Mouse (Mus musculus) layer of hippocampus, adult 8-10 months (tissue): Measurements from ENCODE around the gene Ptafr. TPM values are rescaled to one million over a fixed set of nuclear protein-coding genes. Genes with fewer than 3 reads are reported as not detected.

Experiments
- DNase-seq, 2 experiments: peaks; one replicate each; pipeline ENCODE4 v3.0.0; 2022; ENCODE audit warnings: low spot score in 2 of 2
- total RNA-seq, 4 experiments: library from RNA; stranded (reverse); gene quantifications; 2 replicates each; pipeline ENCODE4 v1.2.4; 2022

The Ptafr gene
- 1 to 10 TPM; 1.1 to 3.8 (median 2.5) TPM for total RNA-seq

DNA sequence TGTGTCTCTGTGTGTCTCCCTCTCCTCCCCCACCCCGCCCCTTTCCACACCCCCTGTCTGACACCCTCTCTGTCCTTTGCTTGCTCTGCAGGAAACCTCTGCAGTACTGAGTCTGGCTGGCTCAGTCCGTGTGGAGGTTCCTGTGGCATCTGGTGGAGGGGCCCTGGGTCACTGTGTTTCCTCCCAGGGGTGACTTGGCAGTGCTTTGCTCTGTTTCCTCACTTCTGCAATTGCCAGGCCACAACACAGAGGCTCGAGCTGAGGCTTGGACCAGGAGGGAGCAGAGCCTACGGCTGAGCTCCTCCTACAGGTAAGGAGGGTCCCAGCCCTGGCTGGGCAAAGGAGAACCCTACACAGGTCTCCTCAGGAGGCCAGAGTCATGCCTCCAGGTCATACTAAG, at the start of gene Ptafr:
TSS of gene Ptafr (plus strand) at position 103 of the 400 bp plus-strand sequence.
- DNase-seq = no peak

DNA sequence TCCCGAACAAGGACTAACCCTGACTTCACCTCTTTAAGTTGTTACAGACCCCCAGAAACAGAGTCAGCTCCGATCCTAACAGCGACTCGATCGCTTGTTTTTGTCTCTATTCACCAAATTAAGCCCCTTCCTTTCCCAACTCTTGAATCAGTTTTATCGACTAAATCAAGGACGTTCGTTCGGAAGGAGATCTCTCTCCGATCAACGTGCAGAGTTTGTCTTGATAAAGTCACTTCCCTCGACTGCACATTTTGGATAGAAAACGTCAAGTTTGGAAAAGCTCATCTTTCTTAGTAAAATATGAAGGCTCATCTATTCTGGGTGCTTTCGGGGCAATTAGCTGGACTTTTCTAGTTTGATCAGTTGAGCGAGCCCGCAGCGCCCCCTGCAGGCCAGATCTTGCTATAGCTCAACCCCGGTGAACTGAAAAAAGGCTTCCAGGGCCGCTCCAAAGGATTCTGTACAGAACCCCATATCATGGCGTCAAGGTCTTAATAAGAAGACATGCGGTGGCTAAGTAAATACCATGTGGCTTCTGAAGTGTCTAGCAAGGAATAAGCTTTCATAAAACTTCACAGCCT, 49.2 kb upstream of the Ptafr start:
- DNase-seq = peak; percentile 56 to 85

DNA sequence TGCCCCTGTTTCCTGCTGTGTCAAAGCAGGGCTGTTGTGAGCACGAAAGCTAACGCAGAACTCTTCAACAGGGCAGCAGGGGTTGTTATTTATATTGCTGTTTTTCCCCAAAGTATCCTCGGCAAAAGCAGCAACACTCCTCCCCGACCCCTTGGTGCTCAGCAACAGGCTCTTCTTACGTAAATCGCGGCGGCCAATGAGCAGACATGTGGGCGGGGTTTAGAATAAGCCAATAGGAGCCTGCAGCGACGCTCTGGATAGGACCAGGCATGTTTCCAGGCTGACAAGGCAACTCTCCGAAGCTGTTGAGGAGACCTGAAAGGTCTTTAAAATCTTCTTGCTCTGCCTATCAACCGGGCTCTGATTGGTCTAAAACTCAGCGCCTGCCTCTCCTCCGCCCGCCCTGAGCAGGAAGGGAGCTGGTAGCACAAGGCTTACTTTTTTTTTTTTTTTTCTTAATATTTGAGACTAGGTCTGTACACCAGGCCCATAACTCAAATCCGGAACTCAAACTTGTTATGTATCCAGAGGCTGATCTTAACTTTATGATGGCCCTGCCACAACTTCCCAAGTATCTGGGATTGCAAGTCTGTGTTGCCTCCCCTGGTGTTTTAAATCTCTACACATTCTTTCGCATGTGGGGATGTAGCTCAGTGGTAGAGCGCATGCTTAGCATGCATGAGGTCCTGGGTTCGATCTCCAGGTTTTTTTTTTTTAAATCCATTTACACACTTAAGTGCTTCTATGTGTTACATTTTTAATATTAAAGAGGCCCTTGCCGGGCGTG, 48.3 kb upstream of the Ptafr start:
- peak; percentile 90 to 91 for DNase-seq

DNA sequence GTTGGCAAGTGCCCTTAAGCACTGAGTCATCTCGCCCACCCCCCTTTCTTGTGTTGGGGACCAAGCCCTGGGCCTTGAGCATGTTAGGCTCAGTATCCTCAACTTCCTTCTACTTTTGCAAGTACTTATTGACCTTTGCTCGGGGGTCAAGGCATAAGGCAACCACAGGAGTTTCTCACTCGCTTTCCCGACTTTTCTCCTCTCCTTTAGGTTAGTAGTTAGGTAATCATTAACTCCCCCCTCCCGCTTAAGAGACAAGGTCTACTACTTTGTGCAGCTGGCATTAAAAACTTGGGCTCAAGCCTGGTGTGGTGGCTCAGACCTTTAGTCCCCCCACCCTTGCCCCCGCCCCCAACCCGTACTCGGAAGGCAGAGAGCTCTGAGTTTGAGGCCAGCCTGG, 45.8 kb upstream of the Ptafr start:
- DNase-seq = no peak

DNA sequence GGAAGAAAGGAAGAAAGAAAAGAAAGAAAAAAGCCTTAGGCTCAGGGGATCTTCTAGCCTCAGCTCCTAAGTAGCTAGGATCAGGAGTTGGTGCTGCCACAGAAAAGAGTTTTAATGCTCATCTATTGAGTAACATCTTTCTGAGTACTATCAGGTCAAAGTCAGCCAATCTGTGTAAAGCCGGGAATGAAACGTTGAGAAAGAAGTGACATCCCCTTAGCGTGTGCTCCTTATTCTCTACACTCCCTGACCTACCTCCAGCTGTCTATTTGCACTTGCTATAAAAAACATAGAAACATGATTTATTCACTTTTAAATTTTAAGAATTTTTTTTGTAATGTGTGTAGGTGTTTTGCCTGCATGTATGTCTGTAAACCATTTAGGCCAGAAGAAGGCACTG, 44.7 kb upstream of the Ptafr start:
- no peak for DNase-seq

DNA sequence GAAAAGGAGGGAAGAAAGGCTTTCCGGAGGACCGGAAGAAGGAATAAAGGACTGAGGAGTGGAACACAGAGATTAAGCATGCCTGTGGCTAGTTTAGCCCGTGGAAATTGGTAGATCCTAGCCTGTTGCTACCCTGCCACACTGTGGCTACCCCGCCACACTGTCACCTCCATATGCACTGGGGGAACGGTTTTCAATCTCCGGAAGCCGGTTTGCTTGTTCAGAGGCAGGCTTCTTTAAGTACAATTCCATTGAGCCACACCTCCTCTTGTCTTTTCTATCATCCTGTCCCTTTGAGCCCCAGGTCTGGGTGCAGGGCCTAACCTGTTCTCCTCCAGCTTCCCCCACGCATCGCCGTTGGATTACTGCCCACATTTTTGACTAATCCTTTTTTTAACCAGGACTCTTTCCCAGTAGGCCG, 39.5 kb upstream of the Ptafr start:
- no peak for DNase-seq

DNA sequence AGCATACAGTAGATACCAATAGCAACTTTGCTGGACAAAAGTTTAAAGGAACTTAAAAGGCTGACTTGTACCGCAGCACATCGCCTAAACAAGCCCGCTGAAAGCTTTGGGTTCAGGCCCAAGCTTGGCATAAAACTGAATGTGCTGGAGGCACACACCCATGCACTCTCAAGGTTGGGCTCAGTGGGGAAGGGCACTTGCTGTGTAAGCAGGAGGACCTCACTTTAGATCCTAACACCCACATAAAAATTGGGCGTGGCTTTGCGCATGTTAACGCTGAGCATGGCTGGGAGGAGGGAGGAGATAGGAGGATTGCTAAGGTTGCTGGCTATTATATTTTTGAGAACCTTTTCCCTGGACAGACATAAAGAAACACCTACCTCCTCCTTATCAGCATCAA, 39.1 kb upstream of the Ptafr start:
- no peak for DNase-seq

DNA sequence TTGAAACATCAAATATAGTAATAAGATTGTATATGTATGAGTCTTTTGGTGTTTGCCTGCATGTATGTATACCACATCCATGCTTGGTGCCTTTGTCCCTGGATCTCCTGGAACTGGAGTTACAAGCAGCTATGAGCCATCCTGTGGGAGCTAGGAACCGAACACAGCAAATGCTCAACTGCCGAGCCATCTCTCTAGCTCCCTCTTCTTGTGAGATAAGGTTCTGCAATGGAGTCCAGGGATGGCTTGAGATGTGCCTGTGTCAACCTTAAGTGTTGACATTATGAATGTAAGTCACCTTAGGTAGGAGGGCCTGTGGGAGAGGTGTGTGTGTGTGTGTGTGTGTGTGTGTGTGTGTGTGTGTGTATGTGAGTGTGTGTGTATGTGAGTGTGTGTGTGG, 37.2 kb upstream of the Ptafr start:
- DNase-seq = no peak

DNA sequence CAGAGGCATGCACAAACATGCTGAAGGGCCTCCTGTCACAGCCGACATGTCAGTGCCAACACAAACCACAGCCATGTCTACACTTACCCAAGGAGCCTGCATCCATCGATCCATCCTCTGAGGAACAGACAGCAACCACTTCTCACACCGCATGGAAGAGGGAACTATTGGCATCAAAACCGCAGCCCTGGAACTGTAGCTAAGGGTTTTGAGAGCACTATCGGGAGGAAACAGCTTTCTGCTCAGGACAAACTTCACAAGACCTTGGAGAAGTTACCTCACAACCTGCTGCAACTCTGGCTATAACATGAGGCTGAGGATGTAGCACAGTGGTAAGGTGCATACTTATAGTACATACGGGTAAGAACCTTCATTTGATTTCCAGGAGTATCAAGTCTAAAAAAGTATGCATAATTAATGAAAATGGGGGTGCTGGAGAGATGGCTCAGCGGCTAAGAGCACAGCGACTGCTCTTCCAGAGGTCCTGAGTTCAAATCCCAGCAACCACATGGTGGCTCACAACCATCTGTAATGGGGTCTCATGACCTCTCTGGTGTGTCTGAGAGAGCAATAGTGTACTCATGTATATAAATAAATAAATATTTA, 35.8 kb upstream of the Ptafr start:
- DNase-seq = no peak

DNA sequence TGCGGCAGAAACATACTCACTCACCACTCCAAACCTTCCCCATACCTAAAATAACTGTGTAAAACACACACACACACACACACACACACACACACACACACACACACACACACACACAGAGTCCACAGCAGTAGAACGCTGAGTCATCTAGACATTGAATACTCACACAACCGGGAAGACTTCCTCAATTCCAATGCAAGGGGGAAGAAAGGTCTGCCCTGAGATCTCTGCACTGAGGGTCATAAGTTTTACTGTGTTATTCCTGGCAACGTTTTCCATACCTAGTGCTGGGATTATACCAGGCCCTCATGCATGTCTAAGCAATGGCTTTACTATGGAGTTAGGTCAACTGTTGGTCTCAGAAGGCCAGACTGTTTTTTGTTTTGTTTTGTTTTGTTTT, 34.5 kb upstream of the Ptafr start:
- no peak for DNase-seq

DNA sequence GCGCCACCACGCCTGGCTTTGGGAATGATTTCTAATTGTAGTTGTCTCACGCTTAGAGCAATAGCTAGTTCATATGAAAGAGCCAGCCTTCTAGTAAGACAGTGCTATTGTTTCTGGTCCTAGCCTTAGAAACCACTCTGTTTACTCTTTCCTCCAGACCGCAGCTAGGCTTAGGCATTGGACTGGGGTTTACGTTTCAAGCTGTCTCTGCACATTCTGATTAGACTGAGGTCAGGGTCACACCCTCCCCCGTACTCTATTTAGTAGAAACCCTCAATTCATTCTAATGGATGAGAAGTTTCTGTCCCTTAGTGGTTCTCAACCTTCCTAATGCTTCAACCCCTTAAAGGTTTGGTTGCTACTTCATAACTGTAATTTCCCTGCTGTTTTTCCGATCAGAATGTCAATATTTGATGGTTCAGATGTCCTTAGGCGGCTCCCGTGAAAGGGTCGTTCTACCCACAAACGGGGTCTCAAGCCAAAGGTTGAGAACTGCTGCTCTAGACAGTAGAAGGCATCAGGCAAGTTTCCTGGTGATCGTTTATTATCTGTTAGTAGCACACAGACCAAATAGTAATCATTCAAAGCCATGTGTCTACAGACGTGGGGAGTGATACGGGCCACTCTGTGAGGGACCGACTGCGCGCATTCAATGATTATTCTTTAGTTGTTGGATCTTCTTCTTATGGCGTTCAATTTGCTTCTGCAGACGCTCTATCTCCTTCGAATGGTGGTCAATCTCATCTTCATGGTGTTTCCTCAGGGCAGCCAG, 33.6 kb upstream of the Ptafr start:
- no peak for DNase-seq

DNA sequence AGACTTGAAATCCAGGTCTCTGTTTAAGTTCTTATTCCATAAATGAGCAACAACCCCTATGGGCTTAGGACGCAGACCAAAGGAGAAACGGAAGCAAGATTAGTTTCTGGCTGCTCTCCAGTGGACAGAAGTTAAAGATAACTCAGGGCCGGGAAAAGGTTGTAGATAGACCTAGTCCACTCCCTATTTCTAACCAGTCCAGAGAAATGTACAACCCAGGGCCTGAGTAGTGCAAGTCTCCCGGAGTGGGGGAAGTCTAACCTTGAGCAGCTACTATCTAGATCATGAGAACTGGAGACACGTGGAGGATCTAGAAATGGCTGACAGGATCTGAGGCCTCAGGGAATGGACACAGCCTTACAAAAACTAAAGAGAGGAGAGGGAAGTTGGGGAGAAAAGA, 31.4 kb upstream of the Ptafr start:
- no peak for DNase-seq

DNA sequence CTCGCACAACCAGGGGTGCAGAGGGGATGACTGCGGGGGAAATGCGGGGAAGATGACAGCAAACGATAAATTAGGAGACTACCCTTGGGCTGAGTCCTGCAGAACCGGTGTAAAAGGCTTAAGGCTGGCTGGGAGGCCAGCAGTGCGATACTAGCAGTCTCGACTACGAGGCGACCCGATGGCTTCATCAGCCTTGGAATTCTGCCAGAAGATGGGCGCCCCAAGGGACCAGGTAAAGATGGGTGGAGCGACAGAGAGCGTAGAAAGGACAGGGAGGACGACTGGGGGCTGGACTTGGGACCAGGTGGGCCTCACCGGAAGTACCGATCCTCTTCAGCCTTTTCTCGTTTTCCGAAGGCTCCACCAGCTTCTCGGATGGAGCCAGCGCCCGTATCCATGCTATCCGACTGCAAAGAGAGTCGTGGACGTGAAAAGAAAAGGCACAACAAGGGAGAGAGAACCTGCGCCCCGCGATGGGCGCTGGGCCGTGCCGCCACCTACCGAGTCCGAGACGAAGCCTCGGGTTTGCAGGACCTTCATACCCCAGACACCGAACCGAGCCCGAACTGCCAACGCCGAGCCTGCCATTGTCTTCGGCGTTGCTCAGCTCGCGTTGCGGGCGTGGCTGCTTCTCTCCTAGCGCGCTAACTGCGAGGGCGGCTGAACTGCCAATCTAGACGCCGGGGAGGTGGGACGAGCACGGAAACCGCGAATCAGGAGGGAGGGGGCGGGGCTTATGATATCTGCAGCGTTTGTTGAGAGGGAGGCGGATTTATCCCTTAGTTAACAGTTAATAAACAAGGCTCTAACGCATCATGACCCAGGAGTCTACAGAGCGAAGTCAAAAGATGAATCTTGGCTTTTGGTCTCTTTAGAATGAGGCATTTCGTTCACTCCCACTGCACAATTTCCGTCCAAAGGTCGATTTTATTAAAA, 30.6 kb upstream of the Ptafr start, which contains the start of gene Atpif1:
TSS of gene Atpif1 (minus strand) at position 679 of the 936 bp plus-strand sequence.
- DNase-seq = peak; percentile 82 to 85

DNA sequence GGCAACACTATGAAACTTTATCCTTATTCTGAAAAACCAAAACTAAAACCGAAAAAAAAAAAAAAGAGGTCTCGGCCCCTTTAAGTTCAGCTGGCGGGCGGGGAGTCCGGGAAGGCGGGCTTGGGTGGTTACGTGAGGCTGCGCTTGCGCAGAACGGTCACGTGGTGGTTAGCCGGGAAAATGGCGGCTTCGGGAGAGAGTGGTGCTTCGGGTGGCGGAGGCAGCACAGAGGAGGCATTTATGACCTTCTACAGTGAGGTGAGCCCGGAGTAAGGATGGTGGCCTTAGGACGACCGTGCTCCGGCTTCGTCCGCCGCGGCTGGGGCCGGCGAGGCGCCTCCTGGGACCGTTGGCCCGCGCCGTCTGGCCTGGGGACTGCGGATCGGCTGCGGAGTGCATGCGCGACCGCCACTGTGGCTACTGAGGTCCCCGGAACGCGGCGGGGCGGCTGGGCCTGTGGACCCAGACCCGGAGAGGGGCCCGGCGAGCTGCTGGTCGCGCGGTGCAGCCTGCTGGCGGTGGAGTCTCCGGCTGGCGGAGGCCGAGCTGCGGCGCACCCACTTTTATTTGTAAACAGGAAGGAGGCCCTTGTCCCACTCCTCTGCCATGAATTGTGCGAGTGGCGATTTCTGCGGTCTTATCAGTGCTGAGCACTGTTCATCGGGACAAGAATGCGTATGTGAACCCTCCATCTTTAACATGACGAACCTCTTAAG, 28.3 kb upstream of the Ptafr start, which contains the start of gene Dnajc8:
TSS of gene Dnajc8 (plus strand) at position 145 of the 716 bp plus-strand sequence.
- peak; percentile 89 to 93 for DNase-seq

DNA sequence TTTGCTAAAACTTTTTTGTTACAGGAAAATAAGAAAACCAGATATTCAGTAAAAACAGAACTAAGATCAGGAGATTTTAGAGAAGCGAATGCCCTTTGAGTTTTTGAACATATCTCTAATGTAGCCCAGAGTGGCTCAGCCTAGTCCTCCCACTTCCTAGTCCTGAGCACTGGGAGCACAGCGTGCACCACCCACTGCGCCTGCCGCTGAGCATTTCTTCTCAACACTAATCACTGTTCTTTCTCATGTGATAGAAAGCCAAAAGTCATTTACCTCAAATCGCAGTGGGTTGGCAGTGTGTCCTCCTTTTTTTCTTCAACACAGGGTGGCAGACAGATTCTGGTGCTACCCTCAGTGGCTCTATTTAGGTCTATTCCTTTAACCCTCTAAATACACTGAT, 24.4 kb upstream of the Ptafr start:
- DNase-seq = no peak

DNA sequence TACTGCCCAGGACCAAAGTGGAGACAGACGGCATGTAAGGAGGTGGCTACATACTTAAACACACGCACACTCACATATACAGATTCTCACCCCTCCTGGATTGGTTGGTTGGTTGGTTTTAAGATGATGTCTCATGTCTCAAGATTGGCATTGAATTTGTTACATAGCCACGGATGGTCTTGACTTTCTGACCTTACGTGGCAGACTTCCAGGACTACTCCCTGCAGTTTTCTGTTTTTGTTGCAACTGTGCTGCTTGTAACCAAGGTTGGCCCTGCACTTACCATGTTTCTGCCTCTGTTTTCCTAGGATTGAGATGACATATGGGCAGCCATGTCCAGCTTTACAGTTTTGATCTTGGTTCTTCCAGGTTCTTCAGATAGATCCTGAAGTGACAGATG, 22.5 kb upstream of the Ptafr start:
- DNase-seq = no peak

DNA sequence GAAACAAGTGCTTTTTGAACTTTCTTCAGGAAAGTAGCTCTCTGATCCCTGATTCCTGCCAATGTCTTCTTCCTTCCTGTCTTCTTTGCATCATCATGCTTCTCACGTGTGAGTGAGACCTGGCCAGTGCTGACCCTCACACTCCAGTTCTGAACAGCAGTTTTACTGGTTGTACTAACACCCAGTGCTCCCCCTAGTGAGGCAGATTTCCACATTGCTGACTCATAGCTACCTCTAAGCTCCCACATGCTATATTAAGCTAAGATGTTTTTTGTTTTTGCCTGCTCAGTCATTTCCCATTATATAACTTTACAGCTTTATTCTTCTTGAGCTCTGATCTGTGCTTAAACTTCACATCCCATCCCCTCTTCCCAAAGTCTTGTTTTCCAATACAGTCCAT, 21.1 kb upstream of the Ptafr start:
- DNase-seq = peak in 1 of 2 experiments; percentile 24

DNA sequence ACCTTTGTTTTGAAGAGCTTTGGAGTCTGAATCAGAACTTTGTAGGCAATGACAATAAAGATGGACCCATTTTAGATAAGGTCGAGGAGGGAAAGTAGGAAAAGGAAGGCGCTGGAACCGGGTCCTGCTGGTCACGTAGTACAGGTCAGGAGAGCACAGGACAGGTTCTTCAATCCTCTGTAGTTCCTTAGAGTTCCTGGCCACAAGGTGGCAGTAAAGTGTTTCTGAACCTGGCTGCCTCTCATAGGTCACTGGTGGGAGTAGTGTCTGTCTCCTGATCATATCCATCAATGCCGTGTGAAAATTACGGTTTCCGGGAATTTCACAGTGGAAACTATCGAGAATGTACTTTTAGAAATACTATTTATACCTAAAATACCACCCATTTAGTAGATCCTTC, 18.0 kb upstream of the Ptafr start:
- DNase-seq = peak in 1 of 2 experiments; percentile 57

DNA sequence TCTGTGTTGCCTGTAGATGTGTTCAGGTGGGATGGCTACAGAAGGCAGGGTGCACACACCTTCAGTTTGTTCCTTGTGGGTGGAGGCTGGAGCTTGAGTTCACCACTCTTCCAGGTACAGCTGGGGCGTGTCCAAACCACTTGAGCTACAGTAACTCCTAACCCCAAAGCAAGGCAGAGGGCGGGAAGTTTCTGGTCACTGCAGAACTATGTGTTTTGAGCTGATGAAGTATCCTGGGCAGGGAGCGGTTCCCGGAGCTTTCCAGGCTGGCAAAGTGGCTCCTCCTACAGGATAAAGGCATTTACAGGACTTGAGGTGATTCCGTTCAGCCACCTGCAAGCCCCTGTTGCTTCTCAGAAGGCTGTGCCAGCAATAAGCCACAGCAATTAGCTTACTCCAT, 9.6 kb upstream of the Ptafr start:
- no peak for DNase-seq

DNA sequence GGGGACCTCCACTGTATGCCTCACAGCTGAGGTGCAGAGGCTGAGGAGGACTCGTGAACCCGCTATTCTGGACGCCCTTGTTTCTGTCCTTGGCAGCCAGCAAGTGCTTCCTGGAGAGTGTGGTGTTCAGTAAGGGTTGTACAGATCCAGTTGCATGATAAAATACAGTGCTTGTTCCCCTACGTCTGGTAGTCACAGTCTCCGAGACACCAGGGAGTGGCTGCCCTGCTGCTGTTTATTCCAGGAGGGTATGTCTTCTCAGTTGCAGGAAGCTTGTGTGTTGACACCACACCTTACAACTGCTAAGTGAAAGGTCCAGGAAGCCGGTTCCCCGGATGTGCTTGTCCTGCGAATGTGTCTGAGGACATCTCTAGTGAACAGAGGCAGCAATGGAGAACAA, 9.2 kb upstream of the Ptafr start:
- DNase-seq = no peak
